Mouse (Mus musculus): ENCODE results near the gene Foxj1. TPM values are rescaled to one million over a fixed set of nuclear protein-coding genes. Genes with fewer than 3 reads are reported as not detected.

Foxj1 gene
- polyA plus RNA-seq, 1 experiment from 2014 or later = 69.8 TPM

- H3K36me3 ChIP-seq = peaks cover 5% of the 10 kb centered on the region; the same call in 1 of the 2 replicates
- peaks cover 55% of the 10 kb centered on the region for H3K27me3 ChIP-seq
- no peak overlapping the region for H3K9ac ChIP-seq
- WGBS = 10% methylated on average over 48 of the region's 48 CpGs
- H3K4me1 ChIP-seq = peaks cover 26% of the 10 kb centered on the region
- H3K4me3 ChIP-seq (replicated peaks) = peak overlapping the region; percentile 15; the same call in 1 of the 2 replicates
- H3K4me2 ChIP-seq (replicated peaks) = peak overlapping the region; percentile 24
- H3K27ac ChIP-seq (replicated peaks) = no peak overlapping the region
- no peaks in the 10 kb centered on the region for H3K9me3 ChIP-seq (replicated peaks)
- ATAC-seq (ENCODE audit: insufficient number of reproducible peaks, low FRiP score, low TSS enrichment, low read depth) = no peak
These were observed 52.2 kb downstream of the Foxj1 start for GRCm38 (mm10) chr11:116282912-116283521.

GRCm38 (mm10) chr11:116282089-116282488 lies 53.1 kb downstream of the Foxj1 start:
- no peak overlapping the region for H3K27ac ChIP-seq (replicated peaks)
- no peak overlapping the region for H3K9ac ChIP-seq
- 3% methylated on average over 11 of the region's 11 CpGs for WGBS
- H3K4me3 ChIP-seq (replicated peaks) = peak overlapping the region; percentile 15; the same call in 1 of the 2 replicates
- H3K9me3 ChIP-seq (replicated peaks) = no peaks in the 10 kb centered on the region
- no peaks in the 10 kb centered on the region for H3K36me3 ChIP-seq
- H3K4me1 ChIP-seq = peaks cover 26% of the 10 kb centered on the region
- H3K27me3 ChIP-seq = peaks cover 55% of the 10 kb centered on the region
- H3K4me2 ChIP-seq (replicated peaks) = peak overlapping the region; percentile 59; the same call in 1 of the 2 replicates
- no peak for ATAC-seq (ENCODE audit: insufficient number of reproducible peaks, low FRiP score, low TSS enrichment, low read depth)

GRCm38 (mm10) chr11:116281671-116282070 lies 53.5 kb downstream of the Foxj1 start:
- peaks cover 55% of the 10 kb centered on the region for H3K27me3 ChIP-seq
- peak overlapping the region; percentile 39 for H3K4me3 ChIP-seq (replicated peaks)
- no peak overlapping the region for H3K9ac ChIP-seq
- H3K9me3 ChIP-seq (replicated peaks) = no peaks in the 10 kb centered on the region
- H3K27ac ChIP-seq (replicated peaks) = no peak overlapping the region
- H3K4me2 ChIP-seq (replicated peaks) = peak overlapping the region; percentile 59
- ATAC-seq (ENCODE audit: insufficient number of reproducible peaks, low FRiP score, low TSS enrichment, low read depth) = no peak
- peaks cover 26% of the 10 kb centered on the region for H3K4me1 ChIP-seq
- WGBS = 2% methylated on average over 18 of the region's 18 CpGs
- no peaks in the 10 kb centered on the region for H3K36me3 ChIP-seq

GRCm38 (mm10) chr11:116280751-116281663 lies 54.2 kb downstream of the Foxj1 start, which contains the start of gene Galr2:
TSS of gene Galr2 (plus strand) at chr11:116280939.
- ATAC-seq (ENCODE audit: insufficient number of reproducible peaks, low FRiP score, low TSS enrichment, low read depth) = no peak
- Histone ChIP-seq H3K4me1 (peaks cover 26% of the 10 kb centered on the region), H3K9ac (peak within 1 kb of the TSS; percentile 40), H3K27me3 (peaks cover 55% of the 10 kb centered on the region), H3K4me2 (replicated peaks) (peak within 1 kb of the TSS; percentile 59), H3K4me3 (replicated peaks) (peak within 1 kb of the TSS; percentile 39), H3K27ac (replicated peaks) (no peak within 1 kb of the TSS), H3K9me3 (replicated peaks) (no peaks in the 10 kb centered on the region), H3K36me3 (no peaks in the 10 kb centered on the region)
- WGBS = 7% methylated on average over 48 of the region's 48 CpGs

Other genes starting within 250 kb of the Foxj1 start
- gene Wbp2, start 248.4 kb downstream of the Foxj1 start, polyA plus RNA-seq (2015; fragmentation: Nextera tagmentation; extraction: Ambion mirVana) = 68.6 and 90.8 TPM in 2 replicates
- 25.1 and 27.6 TPM in 2 replicates for gene Trim47, start 208.2 kb downstream of the Foxj1 start, polyA plus RNA-seq (2015; fragmentation: Nextera tagmentation; extraction: Ambion mirVana)
- gene Trim65, start 204.3 kb downstream of the Foxj1 start, polyA plus RNA-seq (2015; fragmentation: Nextera tagmentation; extraction: Ambion mirVana) = 5.2 and 6.1 TPM in 2 replicates
- gene Mrpl38, start 196.5 kb downstream of the Foxj1 start, polyA plus RNA-seq (2015; fragmentation: Nextera tagmentation; extraction: Ambion mirVana) = 86.9 and 93.7 TPM in 2 replicates
- 36.9 and 44.9 TPM in 2 replicates for gene Fbf1, start 167.2 kb downstream of the Foxj1 start, polyA plus RNA-seq (2015; fragmentation: Nextera tagmentation; extraction: Ambion mirVana)
- gene Ten1, start 136.5 kb downstream of the Foxj1 start, polyA plus RNA-seq (2015; fragmentation: Nextera tagmentation; extraction: Ambion mirVana) = 81.0 and 86.7 TPM in 2 replicates
- gene Acox1, start 136.4 kb downstream of the Foxj1 start, polyA plus RNA-seq (2015; fragmentation: Nextera tagmentation; extraction: Ambion mirVana) = 29.1 and 31.1 TPM in 2 replicates
- gene Evpl, start 97.3 kb downstream of the Foxj1 start, polyA plus RNA-seq (2015; fragmentation: Nextera tagmentation; extraction: Ambion mirVana) = 28.1 and 28.5 TPM in 2 replicates
- 101 and 103 TPM in 2 replicates for gene Srp68, start 61.2 kb downstream of the Foxj1 start, polyA plus RNA-seq (2015; fragmentation: Nextera tagmentation; extraction: Ambion mirVana)
- gene Galr2, start 54.5 kb downstream of the Foxj1 start, polyA plus RNA-seq (2015; fragmentation: Nextera tagmentation; extraction: Ambion mirVana) = 0.27 and 0.47 TPM in 2 replicates
- gene Exoc7, start 28.2 kb downstream of the Foxj1 start, polyA plus RNA-seq (2015; fragmentation: Nextera tagmentation; extraction: Ambion mirVana) = 67.5 and 68.8 TPM in 2 replicates
- gene Rnf157, start 77.6 kb upstream of the Foxj1 start, polyA plus RNA-seq (2015; fragmentation: Nextera tagmentation; extraction: Ambion mirVana) = 15.7 and 17.0 TPM in 2 replicates
- 33.3 and 39.6 TPM in 2 replicates for gene Ubald2, start 98.7 kb upstream of the Foxj1 start, polyA plus RNA-seq (2015; fragmentation: Nextera tagmentation; extraction: Ambion mirVana)
- gene Qrich2, start 130.8 kb upstream of the Foxj1 start, polyA plus RNA-seq (2015; fragmentation: Nextera tagmentation; extraction: Ambion mirVana) = 0.09 and 0.16 TPM in 2 replicates
- 154 and 161 TPM in 2 replicates for gene Prpsap1, start 158.8 kb upstream of the Foxj1 start, polyA plus RNA-seq (2015; fragmentation: Nextera tagmentation; extraction: Ambion mirVana)
- gene Sphk1, start 195.5 kb upstream of the Foxj1 start, polyA plus RNA-seq (2015; fragmentation: Nextera tagmentation; extraction: Ambion mirVana) = 12.3 and 12.5 TPM in 2 replicates
- 14.2 and 14.6 TPM in 2 replicates for gene Ube2o, start 246.0 kb upstream of the Foxj1 start, polyA plus RNA-seq (2015; fragmentation: Nextera tagmentation; extraction: Ambion mirVana)